Mouse (Mus musculus) erythroid progenitor cell, adult 5-6 weeks (primary cell): ENCODE measurements at regions not wholly inside any gene's neighbourhood (a gene's known extent, or its start where the extent isn't known, plus 50 kb on each side); places are given as distances from the start of the nearest gene placed in this dataset.

ENCODE experiments used
- ATAC-seq: replicated peaks from 2 replicates; pipeline ENCODE4 v1.8.0; 2016; ENCODE audit warnings: moderate number of reproducible peaks, mild to moderate bottlenecking, moderate TSS enrichment, inconsistent platforms; ENCODE audit not compliant: poor library complexity, low FRiP score, severe bottlenecking

DNA sequence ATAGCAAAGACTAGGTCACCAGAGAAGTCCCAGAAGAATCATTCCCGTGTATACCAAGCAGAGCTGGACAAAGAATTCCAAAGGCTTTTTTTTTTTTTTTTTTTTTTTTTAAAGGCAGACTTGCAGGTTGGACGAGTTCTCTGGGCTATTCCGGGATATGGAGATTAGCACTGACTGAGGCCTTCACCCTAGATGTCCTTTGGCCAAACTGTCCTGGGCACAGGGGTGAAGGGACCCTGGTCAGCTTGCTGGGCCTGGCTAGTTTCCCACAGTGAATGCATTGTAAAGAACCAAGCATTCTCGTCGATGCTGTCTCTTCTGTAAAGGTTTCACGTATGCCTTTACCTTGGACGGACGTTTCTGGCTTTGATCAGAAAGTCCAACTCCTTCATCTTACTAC, 128.2 kb upstream of the Map3k1 start:
- ATAC-seq, result no peak

DNA sequence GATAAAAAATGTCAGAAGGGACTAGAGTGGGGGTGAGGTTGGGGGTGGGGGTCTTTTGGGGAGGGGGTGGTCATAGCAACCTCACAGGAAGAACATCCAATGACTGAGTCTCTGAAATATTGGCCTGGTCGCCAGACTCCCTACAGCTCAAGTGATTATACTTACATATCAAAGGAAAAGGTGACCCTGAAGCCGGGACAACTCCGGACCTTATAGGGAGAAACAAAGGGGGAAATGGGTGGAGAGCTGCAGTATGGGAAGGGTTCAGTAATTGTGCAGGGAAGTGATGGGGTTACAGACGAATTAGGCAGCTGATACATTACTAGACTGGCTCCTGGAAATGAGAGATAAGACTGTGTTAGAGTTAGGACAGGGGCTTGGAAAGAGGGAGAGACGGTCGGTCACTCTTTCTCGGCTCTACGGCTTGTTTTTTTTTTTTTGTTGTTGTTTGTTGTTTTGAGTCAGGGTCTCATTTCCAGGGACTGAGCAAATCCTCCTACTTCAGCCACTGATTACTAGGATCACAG, 130.2 kb upstream of the Map3k1 start:
- ATAC-seq, result peak; percentile 54

DNA sequence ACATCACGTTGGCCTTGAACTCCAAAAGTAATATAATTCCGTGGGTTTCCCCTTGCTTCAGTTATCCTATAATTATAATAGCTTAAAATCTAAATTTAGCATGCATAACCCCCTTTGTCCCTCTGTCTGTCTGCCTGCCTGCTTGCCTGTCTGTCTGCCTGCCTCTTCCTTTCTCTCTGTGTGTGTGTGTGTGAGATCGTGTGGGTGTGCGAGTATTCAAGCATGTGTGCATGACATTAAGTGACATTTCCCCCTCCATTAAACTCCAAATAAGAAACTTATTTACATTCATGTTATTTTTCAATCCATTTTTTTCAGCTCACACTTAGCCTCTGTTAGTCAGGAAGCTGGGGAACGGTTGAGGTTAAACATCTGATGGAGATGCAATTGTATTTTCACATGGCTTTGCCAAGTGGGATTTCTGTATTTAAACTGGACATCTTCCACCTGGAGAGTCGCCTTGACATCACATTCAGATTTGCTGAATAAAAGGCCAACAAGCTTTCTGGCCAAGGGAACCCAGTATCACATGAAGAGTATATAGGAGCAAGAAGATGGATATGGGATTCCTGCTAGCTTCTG, 130.8 kb upstream of the Map3k1 start:
- ATAC-seq, result no peak

GRCm38 (mm10) chr13:111940275-111940674, 131.5 kb upstream of the Map3k1 start:
- peak; percentile 18 for ATAC-seq

GRCm38 (mm10) chr13:111940796-111941513, 132.2 kb upstream of the Map3k1 start:
- ATAC-seq, result peak; percentile 81

- no peak for ATAC-seq
These were observed 133.2 kb upstream of the Map3k1 start for GRCm38 (mm10) chr13:111941946-111942345.

GRCm38 (mm10) chr13:111943392-111944088, 134.7 kb upstream of the Map3k1 start:
- no peak for ATAC-seq

GRCm38 (mm10) chr13:111944089-111944406, 135.3 kb upstream of the Map3k1 start:
- no peak for ATAC-seq

DNA sequence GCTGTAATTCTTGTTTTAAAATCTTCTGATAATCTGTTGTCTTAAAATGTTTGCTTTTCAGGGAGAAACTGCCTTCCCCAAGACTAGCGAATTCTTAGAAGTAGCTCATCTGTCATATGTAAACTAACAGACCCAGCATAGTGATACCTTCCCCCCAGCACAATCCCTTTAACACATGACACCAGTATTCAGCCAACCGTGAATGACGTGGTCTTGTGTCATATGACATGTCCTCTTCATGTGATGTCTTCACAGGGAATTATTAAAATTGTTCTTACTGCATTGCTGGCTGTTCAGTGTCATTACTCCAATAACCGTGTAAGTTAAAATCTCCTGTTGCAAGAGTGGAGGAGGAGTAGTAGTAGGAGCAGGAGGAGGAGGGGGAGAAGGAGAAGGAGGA, 137.5 kb upstream of the Map3k1 start:
- no peak for ATAC-seq

GRCm38 (mm10) chr13:111946811-111947210, 138.0 kb upstream of the Map3k1 start:
- ATAC-seq, result no peak

DNA sequence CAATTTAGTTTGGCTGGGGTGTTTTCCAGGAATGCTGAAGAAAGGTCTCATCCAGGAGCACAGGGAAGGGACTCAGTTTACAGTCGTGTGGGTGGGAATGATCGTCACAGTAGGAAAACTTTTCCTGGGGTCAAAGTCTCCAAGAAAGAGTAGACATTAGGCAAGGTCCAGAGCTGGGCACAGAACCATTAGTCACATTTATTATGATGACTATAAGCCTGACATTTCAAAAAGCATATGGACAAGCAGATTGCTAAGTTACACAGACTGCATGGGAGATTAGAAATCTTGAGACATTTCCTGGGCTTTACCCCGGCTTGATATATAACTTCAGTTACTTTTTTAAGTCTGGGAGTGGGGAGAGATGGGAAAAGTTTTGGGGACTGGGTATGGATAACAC, 139.6 kb upstream of the Map3k1 start:
- ATAC-seq, result no peak

DNA sequence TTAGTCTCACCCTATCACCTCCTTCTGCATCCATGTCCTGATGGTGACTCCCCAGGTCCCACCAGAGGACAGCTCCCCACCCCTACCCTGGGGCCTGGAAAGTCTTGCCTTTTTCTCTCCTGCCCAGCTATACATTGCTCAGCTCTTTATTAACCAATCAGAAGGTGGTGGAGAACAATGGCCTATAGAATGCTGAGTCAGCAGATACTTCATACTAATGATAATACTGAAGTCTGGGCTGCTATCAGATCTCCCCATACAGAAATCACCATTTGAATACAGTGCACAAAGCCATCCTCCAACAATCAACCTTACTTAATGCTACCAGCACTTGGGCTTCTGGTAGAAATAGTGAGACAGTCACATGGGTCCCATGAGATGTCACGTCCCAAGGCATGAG, 141.2 kb upstream of the Map3k1 start:
- ATAC-seq, result no peak

DNA sequence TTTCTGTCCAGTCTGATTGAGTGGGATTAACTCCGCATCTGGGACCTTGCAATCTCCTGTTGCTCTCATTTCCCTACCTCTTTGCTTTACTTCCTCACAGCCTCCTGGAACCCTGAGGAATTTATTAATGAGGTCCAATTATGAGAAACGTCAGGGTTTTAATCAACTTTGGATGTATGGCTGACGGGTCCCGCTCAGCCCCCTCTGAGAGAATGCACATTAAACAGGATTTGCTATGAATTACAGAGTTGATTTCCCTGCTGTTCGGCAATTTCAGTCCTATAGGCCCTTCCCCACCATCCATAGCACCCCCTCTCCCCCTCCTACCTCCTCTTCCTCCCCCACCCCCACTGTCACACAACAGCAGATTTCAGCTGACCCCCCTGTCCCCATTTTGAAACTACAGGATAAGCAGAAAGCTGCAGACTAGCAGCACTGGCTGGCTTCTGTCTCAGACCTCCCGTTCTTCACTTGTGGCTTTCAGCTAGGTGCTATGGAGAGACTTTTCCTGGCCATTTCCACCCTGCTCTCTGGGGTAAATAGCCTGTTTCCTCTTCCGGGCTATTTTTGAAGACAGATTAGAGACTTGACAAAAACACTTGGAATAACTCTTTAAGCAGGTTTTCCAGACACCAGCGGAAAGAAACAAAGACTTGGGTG, 145.2 kb upstream of the Map3k1 start:
- ATAC-seq, result no peak

DNA sequence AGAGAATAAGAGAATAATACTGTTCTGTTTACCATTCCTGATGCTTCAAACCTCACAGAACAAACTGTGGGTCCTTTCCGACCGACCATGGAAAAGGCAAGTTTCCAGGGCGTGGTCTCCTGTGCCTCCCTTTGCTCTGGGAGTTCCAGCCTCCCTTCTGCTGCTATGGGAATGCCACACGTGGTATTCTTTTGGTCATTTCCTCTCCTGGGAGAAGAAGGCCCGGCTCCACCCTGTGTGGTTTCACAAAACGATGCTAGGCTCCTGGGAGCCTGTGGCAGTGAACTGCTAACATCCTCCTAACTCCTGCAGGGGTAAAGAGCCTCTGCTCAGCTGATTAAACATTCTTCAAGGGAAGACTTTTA, 145.7 kb upstream of the Map3k1 start:
- no peak for ATAC-seq

DNA sequence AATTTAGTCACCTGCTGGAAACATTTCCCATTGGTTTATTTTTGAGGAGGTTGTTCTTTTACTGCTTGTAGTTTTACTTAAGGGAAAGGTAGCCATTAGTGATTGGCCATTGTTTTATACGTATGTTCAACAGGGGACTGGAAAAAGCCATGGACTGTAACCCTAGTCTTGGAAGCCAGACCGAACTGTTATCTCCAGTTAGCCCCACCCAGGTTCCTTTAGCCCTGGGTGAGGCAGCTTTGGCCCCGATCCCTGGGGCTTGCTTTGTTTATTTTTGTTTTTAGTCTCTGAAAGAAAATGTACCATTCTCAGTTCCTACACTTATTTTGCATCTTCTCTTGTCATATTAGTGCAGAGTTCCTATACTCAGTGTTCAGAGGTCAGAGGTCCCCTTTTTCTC, 148.3 kb upstream of the Map3k1 start:
- peak; percentile 87 for ATAC-seq

- peak; percentile 80 for ATAC-seq
These were observed 149.0 kb upstream of the Map3k1 start for GRCm38 (mm10) chr13:111957674-111958273.

DNA sequence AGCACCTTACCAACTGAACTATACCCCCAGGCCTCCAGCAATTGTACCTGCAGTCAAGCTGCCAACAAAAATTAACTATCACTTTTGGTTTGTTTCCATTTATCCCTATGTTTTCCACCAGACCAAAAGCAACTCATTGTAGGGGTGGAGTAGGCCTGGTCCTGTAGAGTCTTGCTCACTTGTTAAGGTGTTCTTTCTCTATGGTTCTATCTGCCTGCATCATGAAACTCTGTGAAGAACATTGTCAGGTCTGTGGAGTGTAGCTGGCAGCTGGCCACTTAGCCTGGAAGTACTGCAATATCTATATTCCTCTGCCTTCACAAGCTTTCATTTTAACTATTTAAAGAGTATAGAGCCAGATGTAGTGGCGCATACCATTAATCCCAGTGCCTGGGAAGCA, 149.6 kb upstream of the Map3k1 start:
- ATAC-seq, result peak; percentile 15

DNA sequence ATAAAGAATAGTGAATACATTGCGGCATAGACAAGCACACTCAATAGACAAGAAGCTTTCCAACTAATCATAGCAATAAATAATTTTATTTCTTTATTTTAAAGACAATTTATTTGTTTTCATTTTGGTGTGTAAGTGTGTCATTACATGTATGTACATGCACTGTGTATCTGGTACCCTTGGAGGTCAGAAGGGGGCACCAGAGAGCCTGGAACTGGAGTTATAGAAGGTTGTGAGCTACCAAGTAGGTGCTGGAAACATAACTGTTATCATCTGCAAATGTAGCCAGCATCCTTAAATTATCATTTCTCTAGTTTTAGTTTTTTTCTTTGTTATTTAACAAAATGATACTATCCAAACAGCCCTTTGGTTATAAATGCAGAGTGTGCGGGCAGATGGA, 151.2 kb upstream of the Map3k1 start:
- ATAC-seq, result no peak

- no peak for ATAC-seq
These were observed 152.6 kb upstream of the Map3k1 start for GRCm38 (mm10) chr13:111961423-111961822.

- no peak for ATAC-seq
These were observed 153.4 kb upstream of the Map3k1 start for GRCm38 (mm10) chr13:111962155-111962554.
